Mouse (Mus musculus) intestine, postnatal 0 days (tissue): ENCODE results near the gene Kcnk13. TPM values are rescaled to one million over a fixed set of nuclear protein-coding genes. Genes with fewer than 3 reads are reported as not detected.

Source experiments
- ATAC-seq: fragments of 200-750 bp; cut with Nextera tagmentation; 2 replicates; pipeline ENCODE4 v1.8.0; 2017; ENCODE audit warnings: mild to moderate bottlenecking, moderate TSS enrichment, moderate library complexity
- H3K27ac ChIP-seq: fragments of 300-500 bp; sonication (generic); 2 replicates; pipeline ENCODE4 v1.5.1; 2014; ENCODE audit warnings: mild to moderate bottlenecking, low read depth, low read length, moderate library complexity
- H3K27me3 ChIP-seq: fragments of 300-500 bp; sonication (generic); replicated peaks from 2 replicates; pipeline ENCODE4 v1.6.1; 2014; ENCODE audit warnings: low read length, mixed read lengths; ENCODE audit not compliant: control insufficient read depth, insufficient read depth
- H3K36me3 ChIP-seq: fragments of 300-500 bp; sonication (generic); 2 replicates; pipeline ENCODE4 v1.6.1; 2014; ENCODE audit warnings: mild to moderate bottlenecking, moderate library complexity; ENCODE audit not compliant: control insufficient read depth, insufficient read depth
- H3K4me1 ChIP-seq: fragments of 300-500 bp; sonication (generic); replicated peaks from 2 replicates; pipeline ENCODE4 v1.6.1; 2014; ENCODE audit warnings: antibody characterized with exemption, low read length, mixed read lengths; ENCODE audit not compliant: control insufficient read depth, insufficient read depth
- H3K4me2 ChIP-seq: fragments of 300-500 bp; sonication (generic); replicated peaks from 2 replicates; pipeline ENCODE4 v1.6.1; 2014; ENCODE audit warnings: low read depth, mild to moderate bottlenecking, moderate library complexity
- H3K4me3 ChIP-seq: fragments of 300-500 bp; sonication (generic); 2 replicates; pipeline ENCODE4 v1.5.1; 2014; ENCODE audit warnings: low read depth, low read length
- H3K9ac ChIP-seq: fragments of 300-500 bp; sonication (generic); 2 replicates; pipeline ENCODE4 v1.6.1; 2014; ENCODE audit warnings: mild to moderate bottlenecking, low read depth, low read length
- H3K9me3 ChIP-seq: fragments of 300-500 bp; sonication (generic); 2 replicates; pipeline ENCODE4 v1.6.1; 2016; ENCODE audit warnings: mixed run types; ENCODE audit not compliant: control insufficient read depth
- CTCF ChIP-seq: sonication (generic); IDR thresholded peaks from 2 replicates; pipeline ENCODE4 v1.5.1; 2016; ENCODE audit warnings: low read depth, mild to moderate bottlenecking, control low read depth, antibody characterized with exemption, moderate library complexity
- WGBS: fragments of 180-500 bp; shearing (Covaris S2); extraction: QIAGEN DNeasy Blood & Tissue Kit; methylation state at CpG from one replicate; pipeline ENCODE4 v1.1.7; 2014; 5-methylcytosine and 5-hydroxymethylcytosine counted together
- polyA plus RNA-seq: library from polyadenylated mRNA; unstranded; fragments of >200 nt; fragmentation: Nextera tagmentation; extraction: Ambion mirVana; gene quantifications from 2 replicates; pipeline ENCODE4 v1.2.1, GENCODE M21; 2015

Gene Kcnk13
- polyA plus RNA-seq, 1 experiment from 2014 or later = 0.43 TPM

GRCm38 (mm10) chr12:99992362-99992862 is 28.1 kb downstream of the Kcnk13 start:
- Histone ChIP-seq H3K9ac (no peak overlapping the region), H3K27me3 (no peaks in the 10 kb centered on the region), H3K27ac (no peak overlapping the region), H3K4me1 (no peaks in the 10 kb centered on the region), H3K36me3 (no peaks in the 10 kb centered on the region), H3K4me3 (no peak overlapping the region), H3K4me2 (no peak overlapping the region), H3K9me3 (no peaks in the 10 kb centered on the region)
- WGBS = 87% methylated on average over 11 of the region's 11 CpGs
- no peak for TF ChIP-seq CTCF
- no peak for ATAC-seq

GRCm38 (mm10) chr12:99993146-99993890 is 29.0 kb downstream of the Kcnk13 start:
- no peak for TF ChIP-seq CTCF
- no peak overlapping the region for H3K27ac ChIP-seq
- no peak overlapping the region for H3K9ac ChIP-seq
- no peaks in the 10 kb centered on the region for H3K9me3 ChIP-seq
- no peak for ATAC-seq
- H3K4me1 ChIP-seq = no peaks in the 10 kb centered on the region
- WGBS = 79% methylated on average over 10 of the region's 10 CpGs
- no peaks in the 10 kb centered on the region for H3K27me3 ChIP-seq
- H3K4me2 ChIP-seq = no peak overlapping the region
- H3K4me3 ChIP-seq = no peak overlapping the region
- no peaks in the 10 kb centered on the region for H3K36me3 ChIP-seq

- TF ChIP-seq CTCF = no peak
Measured at GRCm38 (mm10) chr12:99995951-99996350, 31.7 kb downstream of the Kcnk13 start.

GRCm38 (mm10) chr12:99999726-100000125 is 35.4 kb downstream of the Kcnk13 start:
- no peak for TF ChIP-seq CTCF
- H3K27ac ChIP-seq = no peak overlapping the region
- no peak overlapping the region for H3K4me3 ChIP-seq
- no peak for ATAC-seq
- H3K9ac ChIP-seq = no peak overlapping the region
- H3K4me1 ChIP-seq = no peaks in the 10 kb centered on the region
- H3K4me2 ChIP-seq = no peak overlapping the region
- no peaks in the 10 kb centered on the region for H3K9me3 ChIP-seq
- 82% methylated on average over 5 of the region's 5 CpGs for WGBS
- H3K27me3 ChIP-seq = no peaks in the 10 kb centered on the region
- H3K36me3 ChIP-seq = no peaks in the 10 kb centered on the region

More at GRCm38 (mm10) chr12:99995951-99996350, 31.7 kb downstream of the Kcnk13 start:
- Histone ChIP-seq H3K27ac (no peak overlapping the region), H3K4me2 (no peak overlapping the region), H3K9me3 (no peaks in the 10 kb centered on the region), H3K4me1 (no peaks in the 10 kb centered on the region), H3K9ac (no peak overlapping the region), H3K4me3 (no peak overlapping the region), H3K27me3 (no peaks in the 10 kb centered on the region), H3K36me3 (no peaks in the 10 kb centered on the region)
- 91% methylated on average over 5 of the region's 5 CpGs for WGBS
- no peak for ATAC-seq

GRCm38 (mm10) chr12:100000381-100000780 is 36.1 kb downstream of the Kcnk13 start:
- no peak overlapping the region for H3K9ac ChIP-seq
- H3K27me3 ChIP-seq = no peaks in the 10 kb centered on the region
- no peak overlapping the region for H3K4me3 ChIP-seq
- TF ChIP-seq CTCF = no peak
- H3K36me3 ChIP-seq = no peaks in the 10 kb centered on the region
- H3K27ac ChIP-seq = no peak overlapping the region
- WGBS = 76% methylated on average over 7 of the region's 7 CpGs
- no peaks in the 10 kb centered on the region for H3K4me1 ChIP-seq
- H3K9me3 ChIP-seq = no peaks in the 10 kb centered on the region
- ATAC-seq = no peak
- H3K4me2 ChIP-seq = no peak overlapping the region

- Histone ChIP-seq H3K4me2 (no peak overlapping the region), H3K9ac (no peak overlapping the region), H3K27me3 (no peaks in the 10 kb centered on the region), H3K36me3 (no peaks in the 10 kb centered on the region), H3K4me3 (no peak overlapping the region), H3K4me1 (no peaks in the 10 kb centered on the region), H3K27ac (no peak overlapping the region), H3K9me3 (no peaks in the 10 kb centered on the region)
- WGBS = 96% methylated on average over 3 of the region's 3 CpGs
- no peak for ATAC-seq
- TF ChIP-seq CTCF = no peak
Measured at GRCm38 (mm10) chr12:100001246-100001645, 36.9 kb downstream of the Kcnk13 start.
